Mouse (Mus musculus): ENCODE results near the gene Arhgef39. TPM values are rescaled to one million over a fixed set of nuclear protein-coding genes. Genes with fewer than 3 reads are reported as not detected.

The Arhgef39 gene
- polyA plus RNA-seq, 1 experiment from 2014 or later, result 43.4 TPM

- Histone ChIP-seq H3K9me3 (replicated peaks; ENCODE audit: control insufficient read depth, low read length) (no peaks in the 10 kb centered on the region), H3K9ac (ENCODE audit: low read length) (no peak overlapping the region), H3K4me1 (ENCODE audit: control insufficient read depth, insufficient read depth, low read length) (peaks cover 4% of the 10 kb centered on the region; the same call in 1 of the 2 replicates), H3K27me3 (ENCODE audit: control insufficient read depth, insufficient read depth, low read length) (no peaks in the 10 kb centered on the region), H3K36me3 (ENCODE audit: control insufficient read depth, insufficient read depth) (no peaks in the 10 kb centered on the region), H3K4me3 (ENCODE audit: low read length) (no peak overlapping the region), H3K4me2 (ENCODE audit: low read depth, low read length) (peak overlapping the region; percentile 58), H3K27ac (ENCODE audit: low read length) (no peak overlapping the region)
- WGBS, result 47% methylated on average over 24 of the region's 24 CpGs
- no peak for ATAC-seq (replicated peaks; ENCODE audit: extremely low read depth, insufficient read depth, low FRiP score)
Observed at GRCm38 (mm10) chr4:43478906-43479832, 20.3 kb downstream of the Arhgef39 start.

DNA sequence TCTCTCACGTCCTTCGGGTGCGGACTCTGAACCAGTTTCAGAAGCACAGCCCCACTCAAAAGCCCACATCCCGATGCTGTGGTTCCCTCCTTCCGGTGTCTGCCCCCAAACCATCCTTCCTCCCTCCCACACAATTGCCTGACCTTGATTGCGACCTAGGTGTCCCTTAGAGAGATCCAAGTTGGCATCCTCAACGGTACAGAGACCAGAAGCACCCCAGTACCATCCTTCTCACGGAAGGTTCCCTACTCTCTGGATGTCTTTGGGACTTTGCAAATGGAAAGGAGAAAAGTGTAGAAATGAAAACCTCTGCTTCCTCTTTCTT lies 21.0 kb downstream of the Arhgef39 start:
- WGBS, result 44% methylated on average over 8 of the region's 8 CpGs
- H3K27me3 ChIP-seq (ENCODE audit: control insufficient read depth, insufficient read depth, low read length), result no peaks in the 10 kb centered on the region
- no peaks in the 10 kb centered on the region for H3K9me3 ChIP-seq (replicated peaks; ENCODE audit: control insufficient read depth, low read length)
- H3K27ac ChIP-seq (ENCODE audit: low read length), result peak overlapping the region; percentile 62
- H3K4me1 ChIP-seq (ENCODE audit: control insufficient read depth, insufficient read depth, low read length), result peaks cover 4% of the 10 kb centered on the region; the same call in 1 of the 2 replicates
- H3K4me3 ChIP-seq (ENCODE audit: low read length), result peak overlapping the region; percentile 43
- peak overlapping the region; percentile 58 for H3K9ac ChIP-seq (ENCODE audit: low read length)
- 0 out of 2 replicates have a peak, but pooled peaks have one; percentile 7 for ATAC-seq (replicated peaks; ENCODE audit: extremely low read depth, insufficient read depth, low FRiP score)
- peak overlapping the region; percentile 58 for H3K4me2 ChIP-seq (ENCODE audit: low read depth, low read length)
- H3K36me3 ChIP-seq (ENCODE audit: control insufficient read depth, insufficient read depth), result no peaks in the 10 kb centered on the region

- H3K36me3 ChIP-seq (ENCODE audit: control insufficient read depth, insufficient read depth), result no peaks in the 10 kb centered on the region
- peak overlapping the region; percentile 43 for H3K4me3 ChIP-seq (ENCODE audit: low read length)
Observed at GRCm38 (mm10) chr4:43477857-43478533, 21.5 kb downstream of the Arhgef39 start.

GRCm38 (mm10) chr4:43476604-43477003 lies 22.9 kb downstream of the Arhgef39 start:
- H3K27me3 ChIP-seq (ENCODE audit: control insufficient read depth, insufficient read depth, low read length), result no peaks in the 10 kb centered on the region
- H3K27ac ChIP-seq (ENCODE audit: low read length), result no peak overlapping the region
- peaks cover 4% of the 10 kb centered on the region; the same call in 1 of the 2 replicates for H3K4me1 ChIP-seq (ENCODE audit: control insufficient read depth, insufficient read depth, low read length)
- 87% methylated on average over 6 of the region's 6 CpGs for WGBS
- no peaks in the 10 kb centered on the region for H3K9me3 ChIP-seq (replicated peaks; ENCODE audit: control insufficient read depth, low read length)
- no peaks in the 10 kb centered on the region for H3K36me3 ChIP-seq (ENCODE audit: control insufficient read depth, insufficient read depth)
- no peak overlapping the region for H3K4me3 ChIP-seq (ENCODE audit: low read length)
- H3K4me2 ChIP-seq (ENCODE audit: low read depth, low read length), result no peak overlapping the region
- no peak for ATAC-seq (replicated peaks; ENCODE audit: extremely low read depth, insufficient read depth, low FRiP score)
- no peak overlapping the region for H3K9ac ChIP-seq (ENCODE audit: low read length)

More at GRCm38 (mm10) chr4:43477857-43478533, 21.5 kb downstream of the Arhgef39 start:
- WGBS, result 16% methylated on average over 11 of the region's 11 CpGs
- no peaks in the 10 kb centered on the region for H3K9me3 ChIP-seq (replicated peaks; ENCODE audit: control insufficient read depth, low read length)
- H3K4me1 ChIP-seq (ENCODE audit: control insufficient read depth, insufficient read depth, low read length), result peaks cover 4% of the 10 kb centered on the region; the same call in 1 of the 2 replicates
- peak; percentile 91 for ATAC-seq (replicated peaks; ENCODE audit: extremely low read depth, insufficient read depth, low FRiP score)
- peak overlapping the region; percentile 58 for H3K9ac ChIP-seq (ENCODE audit: low read length)
- no peaks in the 10 kb centered on the region for H3K27me3 ChIP-seq (ENCODE audit: control insufficient read depth, insufficient read depth, low read length)
- H3K4me2 ChIP-seq (ENCODE audit: low read depth, low read length), result peak overlapping the region; percentile 58
- peak overlapping the region; percentile 62 for H3K27ac ChIP-seq (ENCODE audit: low read length)

DNA sequence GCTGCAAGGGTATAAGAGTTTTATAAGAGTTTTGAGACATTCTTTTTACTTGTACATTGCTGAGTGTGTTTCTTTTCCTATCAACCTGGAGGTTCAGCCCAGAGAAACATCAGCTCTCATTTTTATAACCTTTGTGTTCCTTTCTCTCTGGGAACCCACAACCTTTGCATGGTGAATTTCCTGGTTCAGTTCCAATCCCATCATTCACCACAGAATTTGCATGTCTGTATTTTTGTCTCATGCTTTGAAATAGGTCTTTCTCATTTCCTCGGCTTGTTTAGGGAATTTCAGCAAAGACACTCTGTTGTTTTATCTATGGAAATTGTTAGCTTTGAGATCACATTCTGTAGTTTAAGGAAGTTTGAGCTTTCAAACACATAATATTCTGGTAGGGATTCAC lies 25.9 kb downstream of the Arhgef39 start:
- no peak overlapping the region for H3K4me2 ChIP-seq (ENCODE audit: low read depth, low read length)
- H3K9me3 ChIP-seq (replicated peaks; ENCODE audit: control insufficient read depth, low read length), result no peaks in the 10 kb centered on the region
- H3K27ac ChIP-seq (ENCODE audit: low read length), result no peak overlapping the region
- peaks cover 4% of the 10 kb centered on the region; the same call in 1 of the 2 replicates for H3K4me1 ChIP-seq (ENCODE audit: control insufficient read depth, insufficient read depth, low read length)
- WGBS, result 50% methylated on average over 1 of the region's 1 CpGs
- ATAC-seq (replicated peaks; ENCODE audit: extremely low read depth, insufficient read depth, low FRiP score), result no peak
- no peak overlapping the region for H3K9ac ChIP-seq (ENCODE audit: low read length)
- H3K36me3 ChIP-seq (ENCODE audit: control insufficient read depth, insufficient read depth), result no peaks in the 10 kb centered on the region
- H3K27me3 ChIP-seq (ENCODE audit: control insufficient read depth, insufficient read depth, low read length), result no peaks in the 10 kb centered on the region
- H3K4me3 ChIP-seq (ENCODE audit: low read length), result no peak overlapping the region

GRCm38 (mm10) chr4:43470301-43470700 lies 29.2 kb downstream of the Arhgef39 start:
- no peak overlapping the region for H3K27ac ChIP-seq (ENCODE audit: low read length)
- 90% methylated on average over 10 of the region's 10 CpGs for WGBS

DNA sequence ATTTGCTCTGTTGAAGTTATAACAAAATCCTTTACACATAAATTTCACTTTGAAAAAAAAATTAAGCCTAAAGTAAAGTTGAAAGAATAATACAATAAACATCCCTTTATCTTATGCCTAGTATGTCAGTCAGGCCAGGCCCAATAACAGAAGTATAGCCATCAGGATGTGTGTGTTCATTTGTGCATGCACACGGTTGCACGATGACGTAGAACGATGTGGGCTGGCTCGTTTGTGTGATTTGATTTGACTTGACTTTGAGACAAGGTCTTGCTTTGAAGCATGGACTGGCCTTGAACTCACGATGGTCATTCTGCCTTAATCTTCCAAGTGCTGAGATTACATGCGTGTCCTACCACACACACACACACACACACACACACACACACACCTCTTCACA lies 32.6 kb downstream of the Arhgef39 start:
- H3K9me3 ChIP-seq (replicated peaks; ENCODE audit: control insufficient read depth, low read length), result no peaks in the 10 kb centered on the region
- no peaks in the 10 kb centered on the region for H3K4me1 ChIP-seq (ENCODE audit: control insufficient read depth, insufficient read depth, low read length)
- no peak overlapping the region for H3K9ac ChIP-seq (ENCODE audit: low read length)
- H3K36me3 ChIP-seq (ENCODE audit: control insufficient read depth, insufficient read depth), result no peaks in the 10 kb centered on the region
- no peak overlapping the region for H3K4me2 ChIP-seq (ENCODE audit: low read depth, low read length)
- no peak for ATAC-seq (replicated peaks; ENCODE audit: extremely low read depth, insufficient read depth, low FRiP score)
- no peak overlapping the region for H3K4me3 ChIP-seq (ENCODE audit: low read length)
- H3K27ac ChIP-seq (ENCODE audit: low read length), result no peak overlapping the region
- H3K27me3 ChIP-seq (ENCODE audit: control insufficient read depth, insufficient read depth, low read length), result no peaks in the 10 kb centered on the region
- 79% methylated on average over 7 of the region's 7 CpGs for WGBS

More at GRCm38 (mm10) chr4:43470301-43470700, 29.2 kb downstream of the Arhgef39 start:
- no peak for ATAC-seq (replicated peaks; ENCODE audit: extremely low read depth, insufficient read depth, low FRiP score)
- H3K9me3 ChIP-seq (replicated peaks; ENCODE audit: control insufficient read depth, low read length), result no peaks in the 10 kb centered on the region
- H3K27me3 ChIP-seq (ENCODE audit: control insufficient read depth, insufficient read depth, low read length), result no peaks in the 10 kb centered on the region
- no peak overlapping the region for H3K9ac ChIP-seq (ENCODE audit: low read length)
- no peak overlapping the region for H3K4me2 ChIP-seq (ENCODE audit: low read depth, low read length)
- H3K4me1 ChIP-seq (ENCODE audit: control insufficient read depth, insufficient read depth, low read length), result no peaks in the 10 kb centered on the region
- no peaks in the 10 kb centered on the region for H3K36me3 ChIP-seq (ENCODE audit: control insufficient read depth, insufficient read depth)
- H3K4me3 ChIP-seq (ENCODE audit: low read length), result no peak overlapping the region

DNA sequence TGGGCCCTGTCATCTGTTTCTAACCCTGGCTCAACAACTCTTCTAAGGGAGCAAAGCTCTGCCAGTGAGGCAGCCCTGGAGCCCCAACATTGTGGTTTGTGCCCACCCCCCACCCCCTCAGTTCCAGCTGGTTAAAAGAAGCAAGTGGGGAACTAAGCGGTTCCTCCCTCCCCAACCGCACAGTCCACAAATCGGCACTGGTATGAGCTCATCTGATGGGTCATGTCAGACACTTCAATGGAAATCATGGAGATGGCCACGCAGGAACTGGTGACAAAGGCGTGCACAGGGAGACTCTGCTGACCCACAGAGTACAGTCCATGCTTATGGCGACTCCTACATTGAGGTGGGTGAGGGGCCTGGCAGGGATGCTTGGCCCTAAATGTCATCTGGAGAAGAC lies 33.6 kb downstream of the Arhgef39 start:
- ATAC-seq (replicated peaks; ENCODE audit: extremely low read depth, insufficient read depth, low FRiP score), result no peak

DNA sequence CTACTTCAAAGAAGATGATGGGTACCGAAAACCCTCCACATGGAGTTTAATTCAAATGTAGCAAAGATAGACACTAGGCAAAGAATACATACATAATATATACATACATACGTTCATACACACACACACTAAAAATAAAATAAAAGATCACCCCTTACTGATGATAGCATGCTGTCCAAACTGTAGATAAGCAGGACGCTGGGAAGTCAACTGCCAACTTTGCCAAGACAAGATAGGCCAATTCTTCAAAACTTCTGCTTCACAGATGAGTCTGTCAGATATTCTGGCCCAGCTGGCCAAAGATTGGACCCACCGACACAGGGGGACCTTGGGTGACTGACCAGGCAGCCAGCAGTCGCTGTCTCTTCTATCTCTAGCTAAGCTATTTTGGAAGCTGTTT lies 36.4 kb downstream of the Arhgef39 start:
- Histone ChIP-seq H3K9me3 (replicated peaks; ENCODE audit: control insufficient read depth, low read length) (no peaks in the 10 kb centered on the region), H3K27me3 (ENCODE audit: control insufficient read depth, insufficient read depth, low read length) (no peaks in the 10 kb centered on the region), H3K4me3 (ENCODE audit: low read length) (no peak overlapping the region), H3K36me3 (ENCODE audit: control insufficient read depth, insufficient read depth) (no peaks in the 10 kb centered on the region), H3K4me1 (ENCODE audit: control insufficient read depth, insufficient read depth, low read length) (no peaks in the 10 kb centered on the region), H3K27ac (ENCODE audit: low read length) (no peak overlapping the region), H3K4me2 (ENCODE audit: low read depth, low read length) (no peak overlapping the region), H3K9ac (ENCODE audit: low read length) (no peak overlapping the region)
- WGBS, result 76% methylated on average over 5 of the region's 5 CpGs
- ATAC-seq (replicated peaks; ENCODE audit: extremely low read depth, insufficient read depth, low FRiP score), result no peak

More for the DNA sequence above, 33.6 kb downstream of the Arhgef39 start:
- no peak overlapping the region for H3K4me3 ChIP-seq (ENCODE audit: low read length)
- no peaks in the 10 kb centered on the region for H3K4me1 ChIP-seq (ENCODE audit: control insufficient read depth, insufficient read depth, low read length)
- 80% methylated on average over 6 of the region's 6 CpGs for WGBS
- H3K27ac ChIP-seq (ENCODE audit: low read length), result no peak overlapping the region
- no peak overlapping the region for H3K9ac ChIP-seq (ENCODE audit: low read length)
- H3K36me3 ChIP-seq (ENCODE audit: control insufficient read depth, insufficient read depth), result no peaks in the 10 kb centered on the region
- H3K9me3 ChIP-seq (replicated peaks; ENCODE audit: control insufficient read depth, low read length), result no peaks in the 10 kb centered on the region
- no peak overlapping the region for H3K4me2 ChIP-seq (ENCODE audit: low read depth, low read length)
- H3K27me3 ChIP-seq (ENCODE audit: control insufficient read depth, insufficient read depth, low read length), result no peaks in the 10 kb centered on the region
